Mouse (Mus musculus) WW6 (cell line): ENCODE measurements around the gene Fbxw9.

Experiments used
- DNase-seq: peaks from one replicate; pipeline ENCODE4 v3.0.0-alpha.2; 2013; ENCODE audit warnings: low read depth, low spot score

Gene Fbxw9

DNA sequence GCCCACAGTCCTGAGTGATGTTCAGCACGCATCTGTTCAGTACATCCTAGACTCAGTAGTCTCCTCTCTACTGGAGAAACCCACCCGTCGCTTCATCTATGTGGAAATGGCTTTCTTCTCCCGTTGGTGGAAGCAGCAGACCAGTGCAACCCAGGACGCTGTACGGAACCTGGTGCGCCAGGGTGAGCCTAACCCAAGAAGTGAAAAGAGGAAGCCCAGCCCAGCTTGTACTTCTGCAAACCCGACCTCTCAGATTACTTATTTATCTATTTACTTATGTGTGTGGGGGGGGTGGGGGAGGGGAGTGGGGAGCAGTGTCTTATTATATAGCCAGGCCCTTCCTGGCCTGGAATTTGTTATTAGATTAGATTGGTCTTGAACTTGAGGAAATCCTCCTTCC, 24.8 kb downstream of the Fbxw9 start:
- no peak for DNase-seq

DNA sequence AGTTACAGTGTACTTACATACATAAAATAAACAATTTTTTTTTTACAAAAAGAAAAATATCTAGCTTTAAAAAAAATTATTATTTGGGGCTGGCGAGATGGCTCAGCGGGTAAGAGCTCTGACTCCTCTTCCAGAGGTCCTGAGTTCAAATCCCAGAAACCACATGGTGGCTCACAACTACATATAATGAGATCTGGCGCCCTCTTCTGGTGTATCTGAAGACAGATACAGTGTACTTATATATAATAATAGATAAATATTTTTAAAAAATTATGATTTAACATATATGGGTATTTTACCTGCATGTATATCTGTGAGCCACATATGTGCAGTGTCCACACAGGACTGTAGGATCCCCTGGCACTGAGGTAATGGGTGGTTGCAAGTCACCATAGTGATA, 26.4 kb downstream of the Fbxw9 start:
- no peak for DNase-seq

DNA sequence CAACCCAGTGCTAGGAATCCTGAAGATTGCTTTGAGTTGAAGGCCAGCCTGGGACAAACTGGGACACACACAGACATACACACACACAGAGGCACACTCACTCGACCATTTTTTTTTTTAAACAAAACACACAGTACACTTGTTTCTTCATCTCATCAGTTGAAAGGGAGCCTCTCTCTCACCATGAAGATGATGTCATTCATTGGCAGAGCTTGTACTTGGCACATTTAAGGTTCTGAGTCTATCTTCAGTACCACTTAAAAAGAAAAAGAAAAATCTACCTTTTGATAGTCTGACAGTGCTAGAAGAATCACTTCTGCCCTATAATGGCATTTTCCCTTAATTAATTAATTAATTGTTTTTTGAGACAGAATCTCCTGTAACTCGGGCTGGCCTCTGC, 28.9 kb downstream of the Fbxw9 start:
- no peak for DNase-seq

DNA sequence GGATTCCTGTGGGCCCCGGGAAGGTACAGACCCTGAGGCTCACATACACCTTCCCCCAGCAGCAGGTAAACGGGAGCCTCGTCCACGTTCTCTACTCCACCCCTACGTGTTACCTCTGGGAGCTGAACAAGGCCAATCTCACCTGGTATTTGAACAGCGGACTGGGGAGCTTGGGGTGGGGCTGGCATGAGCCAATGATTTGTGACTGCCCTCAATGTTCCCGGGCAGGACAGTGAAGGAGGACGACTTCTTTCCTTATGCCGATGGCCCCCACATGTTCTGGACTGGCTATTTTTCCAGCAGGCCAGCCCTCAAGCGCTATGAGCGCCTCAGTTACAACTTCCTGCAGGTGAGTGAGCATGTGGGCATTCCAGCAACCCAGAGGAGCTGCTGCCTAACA, 31.0 kb downstream of the Fbxw9 start:
- DNase-seq, result no peak

DNA sequence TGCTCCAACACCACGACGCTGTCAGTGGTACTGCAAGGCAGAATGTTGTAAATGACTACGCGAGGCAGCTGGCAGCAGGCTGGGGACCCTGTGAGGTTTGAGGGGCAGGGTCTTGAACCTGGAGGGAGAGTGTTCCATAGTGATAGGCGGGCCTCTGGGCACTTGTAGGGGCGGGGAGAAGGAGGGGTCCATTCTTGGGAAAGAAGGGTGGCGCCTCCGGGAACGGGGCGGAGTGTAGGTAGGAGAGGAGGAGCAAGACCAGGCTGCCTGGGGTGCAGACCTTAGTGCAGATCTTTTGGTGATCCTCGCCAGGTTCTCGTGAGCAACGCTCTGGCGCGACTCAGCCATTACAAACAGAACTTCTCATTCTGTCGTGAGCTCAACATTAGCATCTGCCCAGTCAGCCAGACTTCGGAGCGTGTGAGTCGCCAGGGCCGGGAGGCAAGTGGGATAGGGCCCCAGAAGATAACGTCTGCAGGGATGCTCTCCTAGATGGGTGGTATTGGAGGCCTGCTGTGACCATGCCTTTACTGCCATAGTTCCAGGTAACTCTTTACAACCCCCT, 31.8 kb downstream of the Fbxw9 start:
- DNase-seq, result no peak

DNA sequence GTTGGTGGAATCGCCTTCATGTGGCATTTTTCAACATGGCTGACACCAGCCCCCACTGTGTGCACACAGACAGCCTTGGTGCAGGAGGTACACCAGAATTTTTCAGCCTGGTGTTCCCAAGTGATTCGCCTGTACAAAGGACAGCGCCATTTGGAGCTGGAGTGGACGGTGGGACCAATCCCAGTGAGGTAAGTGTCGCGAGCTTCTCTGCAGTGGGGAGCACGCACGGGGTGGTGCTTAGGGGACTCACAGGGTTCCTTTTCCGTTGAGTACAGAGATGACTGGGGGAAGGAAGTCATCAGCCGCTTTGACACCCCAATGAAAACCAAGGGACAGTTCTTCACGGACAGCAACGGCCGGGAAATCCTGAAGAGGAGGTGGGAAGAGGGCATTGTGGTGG, 35.2 kb downstream of the Fbxw9 start:
- no peak for DNase-seq

DNA sequence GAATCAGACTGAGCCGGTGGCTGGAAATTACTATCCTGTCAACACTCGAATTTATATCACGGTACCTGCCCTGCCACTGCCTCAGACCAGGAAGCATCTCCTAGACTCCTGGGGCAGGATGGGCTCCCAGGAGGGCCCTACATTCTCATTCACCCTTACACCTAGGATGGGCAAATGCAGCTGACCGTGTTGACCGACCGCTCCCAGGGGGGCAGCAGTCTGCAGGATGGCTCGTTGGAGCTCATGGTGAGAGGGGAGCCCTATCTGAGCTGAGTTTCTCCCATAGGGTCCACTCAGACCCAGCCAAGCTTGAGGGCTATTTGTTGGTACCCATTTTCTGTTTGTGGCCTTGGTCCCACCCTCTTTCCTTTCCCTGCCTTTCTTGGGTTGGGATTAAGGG, 35.7 kb downstream of the Fbxw9 start:
- no peak for DNase-seq

DNA sequence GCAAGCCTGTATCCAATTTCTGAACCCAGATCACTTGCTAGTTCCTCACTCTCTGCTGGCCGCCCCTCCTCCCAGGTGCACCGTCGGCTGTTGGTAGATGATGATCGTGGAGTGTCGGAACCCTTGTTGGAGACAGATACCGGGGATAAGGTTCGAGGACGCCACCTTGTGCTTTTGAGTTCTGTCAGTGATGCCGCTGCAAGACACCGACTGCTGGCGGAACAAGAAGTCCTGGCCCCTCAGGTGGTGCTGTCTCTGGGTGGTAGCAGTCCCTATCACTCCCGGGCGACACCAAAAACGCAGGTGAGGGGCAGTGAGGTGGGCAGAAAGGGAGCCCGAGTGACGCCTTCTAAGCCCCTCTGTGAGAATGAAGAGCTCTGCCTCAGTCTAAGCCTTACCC, 36.3 kb downstream of the Fbxw9 start:
- DNase-seq, result no peak

DNA sequence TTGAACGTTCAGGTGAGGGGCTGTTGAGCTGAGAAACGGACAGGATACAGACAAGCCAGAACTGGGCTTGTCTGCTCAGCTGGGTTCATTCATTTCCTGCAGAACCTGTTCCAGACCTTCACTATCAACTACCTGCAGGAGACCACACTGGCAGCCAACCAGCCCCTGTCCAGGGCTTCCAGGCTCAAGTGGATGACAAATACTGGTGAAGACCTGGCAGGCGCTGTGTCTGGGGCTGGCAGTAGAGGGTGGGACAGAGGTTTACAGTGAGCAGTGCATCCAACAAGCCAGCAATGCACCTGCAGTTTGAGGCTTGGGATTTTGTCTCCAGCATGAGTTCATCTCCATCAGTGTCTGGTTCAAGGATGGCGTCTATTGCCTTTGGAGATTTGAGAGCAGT, 37.0 kb downstream of the Fbxw9 start:
- DNase-seq, result no peak

DNA sequence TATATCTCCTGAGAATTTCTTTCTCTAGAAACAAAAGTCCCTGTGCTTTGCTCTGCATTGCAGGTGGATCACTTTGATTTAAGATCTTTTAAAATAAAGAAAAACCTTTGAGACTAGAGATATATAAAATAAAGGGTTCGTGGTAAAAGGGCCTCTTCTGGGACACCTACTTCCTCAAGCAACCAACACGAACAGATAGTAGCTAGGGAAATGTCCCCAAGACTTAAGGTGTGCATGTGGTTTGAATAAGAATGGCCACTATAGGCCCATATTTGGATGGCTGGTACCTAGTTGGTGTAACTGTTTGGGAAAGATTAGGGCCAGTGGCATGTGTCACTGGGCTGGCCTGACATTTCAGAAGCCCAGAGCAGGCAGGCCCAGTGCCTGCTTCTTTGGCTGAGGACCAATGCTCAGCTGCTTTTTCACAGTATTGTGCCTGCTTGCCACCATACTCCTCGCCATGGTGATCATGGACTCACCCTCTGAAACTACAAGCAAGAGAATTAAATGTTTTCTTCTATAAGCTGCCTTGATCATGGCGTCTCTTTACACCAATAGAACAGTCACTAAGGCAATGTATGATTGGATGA, 40.3 kb downstream of the Fbxw9 start:
- no peak for DNase-seq

DNA sequence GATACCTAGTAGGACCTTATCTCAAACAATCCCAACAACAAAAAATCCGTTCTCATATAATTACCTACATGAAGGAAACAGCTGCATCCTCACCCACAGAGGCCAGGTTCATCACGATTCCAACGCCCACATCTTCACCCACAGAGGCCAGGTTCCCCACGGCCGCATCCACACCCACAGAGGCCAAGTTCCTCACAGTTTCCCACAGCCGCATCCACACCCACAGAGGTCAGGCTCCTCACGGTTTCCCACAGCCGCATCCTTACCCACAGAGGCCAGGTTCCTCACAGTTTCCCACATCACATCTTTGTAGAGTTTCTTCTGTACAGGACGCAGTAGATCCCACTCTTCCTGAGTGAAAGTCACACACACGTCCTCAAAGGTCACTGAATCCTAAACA, 53.4 kb downstream of the Fbxw9 start:
- no peak for DNase-seq

DNA sequence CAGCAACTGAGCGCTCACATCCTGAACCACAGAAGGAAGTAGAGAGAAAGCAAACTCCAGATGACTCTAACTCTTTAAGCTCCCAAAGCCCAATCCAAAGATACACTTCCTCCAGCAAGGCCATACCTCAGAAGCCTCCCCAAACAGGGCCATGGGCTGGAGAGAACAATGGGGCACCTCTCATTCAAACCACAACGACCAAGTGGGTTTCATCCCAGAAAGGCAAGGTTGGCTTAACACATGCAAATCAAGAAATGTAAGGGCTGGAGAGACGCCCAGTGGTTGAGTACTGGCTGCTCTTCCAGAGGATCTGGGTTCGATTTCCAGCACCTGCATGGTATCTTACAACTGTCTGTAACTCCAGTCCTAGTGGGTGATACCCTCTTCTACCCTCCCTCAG, 55.6 kb downstream of the Fbxw9 start:
- DNase-seq, result no peak
